Mouse (Mus musculus) brain, adult 2 months (tissue): ENCODE results near the gene Bpifb1.
"Not testable (repeated sequence)": the region's sequence is repeated elsewhere in the genome, so short reads cannot be mapped to it uniquely, and the experiment has no call there.

Source experiments
- DNase-seq: peaks from one replicate; pipeline ENCODE4 v3.0.0; 2011; ENCODE audit warnings: low read depth, low spot score

Bpifb1 gene

GRCm38 (mm10) chr2:154190546-154191258 is at the start of gene Bpifb1:
Gene Bpifb1 (plus strand): TSS chr2:154190818.
- DNase-seq: peak; percentile 6

- no peak for DNase-seq
These were observed 48.0 kb upstream of the Bpifb1 start, which contains the start of gene Bpifa1 for GRCm38 (mm10) chr2:154142580-154142979. Gene Bpifa1 (plus strand): TSS chr2:154142880.

GRCm38 (mm10) chr2:154143735-154144134 is 46.9 kb upstream of the Bpifb1 start:
- DNase-seq: no peak

- DNase-seq: no peak
These were observed 43.1 kb upstream of the Bpifb1 start for GRCm38 (mm10) chr2:154147496-154147895.

GRCm38 (mm10) chr2:154158433-154158832 is 32.2 kb upstream of the Bpifb1 start:
- peak; percentile 53 for DNase-seq

- no peak for DNase-seq
These were observed 28.3 kb upstream of the Bpifb1 start, which contains the start of gene Bpifa5 for GRCm38 (mm10) chr2:154162307-154162706. Gene Bpifa5 (plus strand): TSS chr2:154162607.

GRCm38 (mm10) chr2:154163306-154163705 is 27.3 kb upstream of the Bpifb1 start:
- no peak for DNase-seq

- DNase-seq: no peak
These were observed 21.4 kb upstream of the Bpifb1 start for GRCm38 (mm10) chr2:154169172-154169571.

- DNase-seq: no peak
These were observed 19.0 kb upstream of the Bpifb1 start for GRCm38 (mm10) chr2:154171621-154172020.

- DNase-seq: peak; percentile 65
These were observed 17.3 kb upstream of the Bpifb1 start for GRCm38 (mm10) chr2:154173313-154173712.

- DNase-seq: not testable (repeated sequence)
These were observed 8.7 kb upstream of the Bpifb1 start for GRCm38 (mm10) chr2:154181900-154182299.

- DNase-seq: peak; percentile 71
These were observed 7.6 kb upstream of the Bpifb1 start for GRCm38 (mm10) chr2:154183061-154183460.

GRCm38 (mm10) chr2:154185319-154185718 is 5.3 kb upstream of the Bpifb1 start:
- peak; percentile 19 for DNase-seq

GRCm38 (mm10) chr2:154185748-154186147 is 4.9 kb upstream of the Bpifb1 start:
- peak; percentile 45 for DNase-seq

GRCm38 (mm10) chr2:154187468-154187867 is 3.1 kb upstream of the Bpifb1 start:
- DNase-seq: peak; percentile 18

- no peak for DNase-seq
These were observed 662 bp upstream of the Bpifb1 start for GRCm38 (mm10) chr2:154189877-154190434.

- peak; percentile 31 for DNase-seq
These were observed 1.5 kb downstream of the Bpifb1 start for GRCm38 (mm10) chr2:154192141-154192540.

- DNase-seq: no peak
These were observed 2.5 kb downstream of the Bpifb1 start for GRCm38 (mm10) chr2:154193071-154193470.

GRCm38 (mm10) chr2:154193994-154194504 is 3.4 kb downstream of the Bpifb1 start:
- DNase-seq: no peak

GRCm38 (mm10) chr2:154197036-154197435 is 6.4 kb downstream of the Bpifb1 start:
- no peak for DNase-seq

- peak; percentile 56 for DNase-seq
These were observed 14.0 kb downstream of the Bpifb1 start for GRCm38 (mm10) chr2:154204630-154205029.

- no peak for DNase-seq
These were observed 16.3 kb downstream of the Bpifb1 start for GRCm38 (mm10) chr2:154206908-154207307.

GRCm38 (mm10) chr2:154209112-154209511 is 18.5 kb downstream of the Bpifb1 start:
- DNase-seq: peak; percentile 54
